Mouse (Mus musculus): ENCODE data around the gene Gm20388.

- no peak for TF ChIP-seq POLR2A (IDR thresholded peaks at IDR 0.05; ENCODE audit: low read depth, low read length)
- no peak for TF ChIP-seq CTCF (conservative IDR thresholded peaks at IDR 0.05; ENCODE audit: insufficient read depth, insufficient read length, low read depth, low read length)
Observed at GRCm38 (mm10) chr8:121971488-121972058, 2060.9 kb downstream of the Gm20388 start.

Data from kidney, adult 2 months (tissue).